Comparison of ENCODE assay signal across 26 mouse cellular contexts in the genomic region with DNA sequence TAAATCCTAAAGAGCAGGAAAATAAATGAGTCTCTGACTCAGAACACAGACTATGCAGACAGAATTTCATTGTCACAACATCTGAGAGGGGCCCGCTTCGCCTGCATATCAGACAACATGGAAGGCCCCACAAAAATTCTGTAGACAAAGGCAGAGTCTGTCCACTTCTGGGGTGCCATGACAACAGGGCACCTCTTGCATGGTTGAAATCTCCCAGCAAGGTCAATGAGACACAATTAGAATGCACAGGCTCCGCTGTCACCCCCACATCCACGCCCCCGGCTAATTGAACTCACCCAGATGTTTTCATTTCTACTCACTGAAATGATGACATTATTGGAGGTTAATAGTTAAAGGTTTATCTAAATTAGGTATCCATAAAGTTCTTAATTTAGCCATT.
DNase-seq lines count a peak whose midpoint lies in the region; ATAC-seq and TF ChIP-seq lines count a peak whose summit lies in the region.
"Had no signal": no experiment of that assay in that cellular context is flagged by ENCODE, and none has a peak within 500 bp of the region (broad histone marks: within the 10 kb centered on the region; RNA-seq: fewer than 3 reads in every experiment).

No protein-coding gene starts in this region.

- no peak for TF ChIP-seq CTCF in hindbrain, postnatal 0 days (IDR thresholded peaks at IDR 0.05; ENCODE audit: low read depth)
- no peak for TF ChIP-seq CTCF in midbrain, postnatal 0 days (IDR thresholded peaks at IDR 0.05)

- no peak overlapping the region for H3K4me2 ChIP-seq in hindbrain, embryonic 12.5 days (replicated peaks)
- no peak overlapping the region for H3K4me2 ChIP-seq in hindbrain, postnatal 0 days (ENCODE audit: low read depth, low read length)
- no peak overlapping the region for H3K4me2 ChIP-seq in midbrain, embryonic 11.5 days
- H3K4me2 ChIP-seq in midbrain, postnatal 0 days (ENCODE audit: low read depth, low read length, poor library complexity, severe bottlenecking): no peak overlapping the region
- H3K4me2 ChIP-seq in hindbrain, embryonic 16.5 days (ENCODE audit: low read length): no peak overlapping the region
- no peak overlapping the region for H3K4me2 ChIP-seq in intestine, embryonic 16.5 days (ENCODE audit: low read depth, low read length)
- H3K4me2 ChIP-seq in liver, embryonic 12.5 days: no peak overlapping the region
- H3K4me2 ChIP-seq: heart, embryonic 11.5 days; limb, embryonic 15.5 days; liver, embryonic 15.5 days; lung, embryonic 15.5 days; neural tube, embryonic 13.5 days had no signal

- no peak overlapping the region for H3K4me3 ChIP-seq in hindbrain, embryonic 12.5 days
- no peak overlapping the region for H3K4me3 ChIP-seq in hindbrain, postnatal 0 days (ENCODE audit: low read length)
- no peak overlapping the region for H3K4me3 ChIP-seq in midbrain, embryonic 11.5 days (ENCODE audit: low read depth, low read length)
- H3K4me3 ChIP-seq in midbrain, postnatal 0 days (ENCODE audit: low read depth, low read length): no peak overlapping the region
- H3K4me3 ChIP-seq in hindbrain, embryonic 16.5 days (ENCODE audit: low read length): no peak overlapping the region
- H3K4me3 ChIP-seq in intestine, embryonic 16.5 days (ENCODE audit: low read length): no peak overlapping the region
- no peak overlapping the region for H3K4me3 ChIP-seq in liver, embryonic 12.5 days
- H3K4me3 ChIP-seq: forebrain, embryonic 10.5 days; limb, embryonic 15.5 days; liver, embryonic 15.5 days; lung, embryonic 15.5 days; megakaryocyte, embryonic 14.5 days; neural tube, embryonic 13.5 days had no signal

- no peak overlapping the region for H3K9ac ChIP-seq in hindbrain, embryonic 12.5 days
- no peak overlapping the region for H3K9ac ChIP-seq in hindbrain, postnatal 0 days (replicated peaks; ENCODE audit: low read length)
- H3K9ac ChIP-seq in midbrain, embryonic 11.5 days (ENCODE audit: low read length): no peak overlapping the region
- no peak overlapping the region for H3K9ac ChIP-seq in midbrain, postnatal 0 days (replicated peaks; ENCODE audit: low read length, poor library complexity, severe bottlenecking)
- no peak overlapping the region for H3K9ac ChIP-seq in hindbrain, embryonic 16.5 days (ENCODE audit: low read depth, low read length)
- H3K9ac ChIP-seq in intestine, embryonic 16.5 days (ENCODE audit: low read depth, low read length): no peak overlapping the region
- H3K9ac ChIP-seq in liver, embryonic 12.5 days: no peak overlapping the region
- H3K9ac ChIP-seq: limb, embryonic 15.5 days; liver, embryonic 15.5 days; lung, embryonic 15.5 days; neural tube, embryonic 13.5 days had no signal

- H3K27me3 ChIP-seq in hindbrain, embryonic 12.5 days: no peaks in the 10 kb centered on the region
- H3K27me3 ChIP-seq in hindbrain, postnatal 0 days (ENCODE audit: insufficient read depth, low read length): no peaks in the 10 kb centered on the region
- H3K27me3 ChIP-seq in midbrain, embryonic 11.5 days (ENCODE audit: control insufficient read depth, insufficient read depth, low read length): no peaks in the 10 kb centered on the region
- no peaks in the 10 kb centered on the region for H3K27me3 ChIP-seq in midbrain, postnatal 0 days (ENCODE audit: insufficient read depth, low read length)
- no peaks in the 10 kb centered on the region for H3K27me3 ChIP-seq in hindbrain, embryonic 16.5 days (replicated peaks; ENCODE audit: control insufficient read depth, insufficient read depth, low read length)
- no peaks in the 10 kb centered on the region for H3K27me3 ChIP-seq in intestine, embryonic 16.5 days (replicated peaks; ENCODE audit: control insufficient read depth, insufficient read depth, low read length)
- no peaks in the 10 kb centered on the region for H3K27me3 ChIP-seq in liver, embryonic 12.5 days (replicated peaks)
- H3K27me3 ChIP-seq: limb, embryonic 15.5 days; liver, embryonic 15.5 days; lung, embryonic 15.5 days; megakaryocyte, embryonic 14.5 days; neural tube, embryonic 13.5 days had no signal

- WGBS in hindbrain, embryonic 12.5 days: 51% methylated on average over 5 of the region's 5 CpGs
- WGBS in hindbrain, postnatal 0 days: 37% methylated on average over 5 of the region's 5 CpGs
- WGBS in midbrain, embryonic 11.5 days: 66% methylated on average over 5 of the region's 5 CpGs
- 65% methylated on average over 5 of the region's 5 CpGs for WGBS in midbrain, postnatal 0 days
- 25% methylated on average over 5 of the region's 5 CpGs for WGBS in hindbrain, embryonic 16.5 days
- WGBS in intestine, embryonic 16.5 days: 57% methylated on average over 5 of the region's 5 CpGs
- 85% methylated on average over 5 of the region's 5 CpGs for WGBS in liver, embryonic 12.5 days (ENCODE audit: insufficient replicate concordance)

- DNase-seq in hindbrain, postnatal 0 days (ENCODE audit: low spot score): no peak
- no peak for DNase-seq in midbrain, embryonic 11.5 days (ENCODE audit: low spot score, missing footprints)
- no peak for DNase-seq in midbrain, postnatal 0 days (ENCODE audit: low spot score)
- DNase-seq: adrenal gland, adult 8-10 months; cerebellum, adult 11-12 months; cerebellum, postnatal 14 days; gastrocnemius, postnatal 14 days; heart, adult 11 months; left cerebral cortex, postnatal 4 days; lung, postnatal 36 days; thymus, adult 18-20 months; thymus, postnatal 4 days had no signal

- no peak overlapping the region for H3K27ac ChIP-seq in hindbrain, embryonic 12.5 days
- H3K27ac ChIP-seq in hindbrain, postnatal 0 days: no peak overlapping the region
- H3K27ac ChIP-seq in midbrain, embryonic 11.5 days (ENCODE audit: low read depth, low read length): no peak overlapping the region
- H3K27ac ChIP-seq in midbrain, postnatal 0 days (ENCODE audit: low read depth, low read length): no peak overlapping the region
- no peak overlapping the region for H3K27ac ChIP-seq in hindbrain, embryonic 16.5 days (ENCODE audit: low read depth, low read length)
- H3K27ac ChIP-seq in intestine, embryonic 16.5 days (ENCODE audit: low read length): no peak overlapping the region
- H3K27ac ChIP-seq in liver, embryonic 12.5 days: no peak overlapping the region
- H3K27ac ChIP-seq: forebrain, embryonic 10.5 days; kidney, postnatal 0 days; limb, embryonic 15.5 days; liver, embryonic 15.5 days; lung, embryonic 15.5 days; neural tube, embryonic 13.5 days had no signal

- H3K36me3 ChIP-seq in hindbrain, embryonic 12.5 days: no peaks in the 10 kb centered on the region
- H3K36me3 ChIP-seq in hindbrain, postnatal 0 days (ENCODE audit: insufficient read depth, low read length): no peaks in the 10 kb centered on the region
- H3K36me3 ChIP-seq in midbrain, embryonic 11.5 days (ENCODE audit: control insufficient read depth, insufficient read depth, low read length): no peaks in the 10 kb centered on the region
- H3K36me3 ChIP-seq in midbrain, postnatal 0 days (ENCODE audit: insufficient read depth, low read length): no peaks in the 10 kb centered on the region
- no peaks in the 10 kb centered on the region for H3K36me3 ChIP-seq in hindbrain, embryonic 16.5 days (ENCODE audit: control insufficient read depth, insufficient read depth, low read length)
- H3K36me3 ChIP-seq in intestine, embryonic 16.5 days (ENCODE audit: control insufficient read depth, insufficient read depth, low read length): no peaks in the 10 kb centered on the region
- H3K36me3 ChIP-seq in liver, embryonic 12.5 days: no peaks in the 10 kb centered on the region
- H3K36me3 ChIP-seq: forebrain, embryonic 10.5 days; limb, embryonic 15.5 days; liver, embryonic 15.5 days; lung, embryonic 15.5 days; neural tube, embryonic 13.5 days had no signal

- H3K9me3 ChIP-seq in hindbrain, embryonic 12.5 days (replicated peaks): no peaks in the 10 kb centered on the region
- H3K9me3 ChIP-seq in hindbrain, postnatal 0 days (ENCODE audit: low read length): no peaks in the 10 kb centered on the region
- no peaks in the 10 kb centered on the region for H3K9me3 ChIP-seq in midbrain, embryonic 11.5 days (ENCODE audit: control insufficient read depth, low read length)
- H3K9me3 ChIP-seq in midbrain, postnatal 0 days (ENCODE audit: low read length): no peaks in the 10 kb centered on the region
- no peaks in the 10 kb centered on the region for H3K9me3 ChIP-seq in hindbrain, embryonic 16.5 days (ENCODE audit: control insufficient read depth, low read length)
- no peaks in the 10 kb centered on the region for H3K9me3 ChIP-seq in intestine, embryonic 16.5 days (ENCODE audit: control insufficient read depth, low read length)
- no peaks in the 10 kb centered on the region for H3K9me3 ChIP-seq in liver, embryonic 12.5 days (replicated peaks)
- H3K9me3 ChIP-seq: forebrain, embryonic 10.5 days; limb, embryonic 15.5 days; liver, embryonic 15.5 days; lung, embryonic 15.5 days; megakaryocyte, embryonic 14.5 days; neural tube, embryonic 13.5 days had no signal

- H3K4me1 ChIP-seq in hindbrain, embryonic 12.5 days: peaks cover 3% of the 10 kb centered on the region; the same call in 1 of the 2 replicates
- H3K4me1 ChIP-seq in hindbrain, postnatal 0 days (ENCODE audit: insufficient read depth, low read length): no peaks in the 10 kb centered on the region
- 0 out of 2 replicates have a peak, but pooled peaks cover 2% of the 10 kb centered on the region for H3K4me1 ChIP-seq in midbrain, embryonic 11.5 days (ENCODE audit: control insufficient read depth, insufficient read depth, low read length)
- H3K4me1 ChIP-seq in midbrain, postnatal 0 days (ENCODE audit: insufficient read depth, low read length): no peaks in the 10 kb centered on the region
- H3K4me1 ChIP-seq in hindbrain, embryonic 16.5 days (ENCODE audit: control insufficient read depth, insufficient read depth, low read depth, low read length): no peaks in the 10 kb centered on the region
- no peaks in the 10 kb centered on the region for H3K4me1 ChIP-seq in intestine, embryonic 16.5 days (ENCODE audit: control insufficient read depth, insufficient read depth, low read length)
- no peaks in the 10 kb centered on the region for H3K4me1 ChIP-seq in liver, embryonic 12.5 days
- H3K4me1 ChIP-seq: limb, embryonic 15.5 days; liver, embryonic 15.5 days; lung, embryonic 15.5 days; megakaryocyte, embryonic 14.5 days; neural tube, embryonic 13.5 days had no signal

- ATAC-seq in hindbrain, embryonic 12.5 days (ENCODE audit: low FRiP score): peak; percentile 50; the same call in 1 of the 2 replicates
- ATAC-seq in hindbrain, postnatal 0 days: no peak
- ATAC-seq in midbrain, embryonic 11.5 days (ENCODE audit: low FRiP score): peak; percentile 61; the same call in 1 of the 2 replicates
- no peak for ATAC-seq in midbrain, postnatal 0 days (ENCODE audit: low FRiP score)
- 0 out of 2 replicates have a peak, but pooled peaks have one; percentile 27 for ATAC-seq in hindbrain, embryonic 16.5 days
- peak; percentile 69 for ATAC-seq in intestine, embryonic 16.5 days
- no peak for ATAC-seq in liver, embryonic 12.5 days
- ATAC-seq: activated CD4-positive, CD25-positive, alpha-beta regulatory T cell, adult 4 months; forebrain, embryonic 16.5 days had no signal

Comparison
In these comparisons a context has a peak if more than half of its experiments do, and no peak if none do; other contexts are left out.
1. ATAC-seq: peak in hindbrain, embryonic 12.5 days (single experiment), midbrain, embryonic 11.5 days (single experiment), hindbrain, embryonic 16.5 days (single experiment) and intestine, embryonic 16.5 days (single experiment); none in hindbrain, postnatal 0 days (single experiment), midbrain, postnatal 0 days (single experiment) and liver, embryonic 12.5 days (single experiment).